Mouse (Mus musculus) thymus, postnatal 4 days (tissue): ENCODE results near the gene Rrad.

Experiments used
- DNase-seq: peaks from one replicate; pipeline ENCODE4 v3.0.0; 2021

The Rrad gene

DNA sequence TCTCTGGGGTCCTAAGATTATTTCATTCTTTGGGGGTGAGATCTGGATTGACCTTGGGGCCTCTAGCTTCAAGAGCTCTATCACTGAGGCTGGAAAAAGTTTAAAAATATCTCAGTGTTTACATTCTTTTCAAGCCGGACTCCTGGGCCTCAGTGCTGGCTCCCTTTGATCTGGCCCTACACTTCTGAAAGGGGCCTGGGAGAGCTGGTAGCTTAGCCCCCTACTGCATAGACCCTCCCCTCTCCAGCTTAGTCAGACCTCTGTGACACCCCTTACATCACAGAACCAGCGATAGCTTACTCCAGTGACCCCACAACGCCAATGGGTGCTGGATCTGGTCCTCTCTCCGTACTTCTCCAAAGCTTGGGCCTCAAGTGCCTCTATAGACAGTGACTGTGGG, 19.5 kb downstream of the Rrad start:
- DNase-seq: no peak

DNA sequence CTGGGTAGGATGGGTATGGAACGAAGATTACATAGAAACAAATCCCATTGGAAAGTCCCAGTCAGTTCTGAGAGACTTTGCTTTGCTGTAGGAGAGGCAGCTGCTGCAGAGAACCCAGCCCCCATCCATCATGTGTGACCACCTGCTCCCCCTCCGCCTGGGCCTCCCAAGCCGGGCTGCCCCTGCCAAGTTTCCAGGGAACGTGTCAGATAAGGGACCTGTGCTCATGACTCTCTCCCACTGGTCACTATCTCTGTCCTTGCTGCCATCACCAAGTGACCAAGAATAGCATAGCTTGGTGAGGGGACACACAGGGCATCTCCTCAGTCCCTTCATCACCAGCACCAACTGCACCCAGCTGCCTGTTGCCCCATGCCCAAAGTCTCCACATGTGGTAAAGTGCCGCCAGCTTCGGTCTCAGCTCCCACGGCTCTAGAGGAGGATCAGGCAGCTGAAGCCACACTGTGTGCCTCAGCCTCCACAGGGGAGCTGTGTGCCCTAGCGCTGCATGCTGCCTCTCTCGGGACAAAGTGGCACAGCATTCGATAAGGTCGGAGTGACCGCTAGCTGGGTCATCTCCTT, 20.9 kb downstream of the Rrad start:
- DNase-seq: no peak

DNA sequence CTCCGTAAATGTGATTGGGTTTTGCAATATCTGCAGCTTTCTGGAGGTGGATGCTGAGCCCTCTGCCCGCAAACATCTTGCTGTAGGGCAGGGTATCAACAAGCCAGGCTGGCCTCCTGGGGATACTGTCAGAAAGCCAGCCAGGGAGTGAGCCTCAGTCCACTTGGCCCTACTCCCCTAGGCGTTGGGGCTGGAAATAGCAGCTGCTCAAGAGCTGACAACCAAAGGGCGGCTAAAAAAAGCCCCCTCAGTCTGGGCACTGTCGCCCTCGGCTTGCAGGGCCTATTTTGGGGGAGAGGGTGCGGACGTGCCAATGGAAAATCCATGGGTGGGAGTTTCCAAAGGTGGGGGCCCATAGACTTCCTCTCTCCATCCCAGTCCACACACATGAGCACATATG, 21.9 kb downstream of the Rrad start:
- no peak for DNase-seq

DNA sequence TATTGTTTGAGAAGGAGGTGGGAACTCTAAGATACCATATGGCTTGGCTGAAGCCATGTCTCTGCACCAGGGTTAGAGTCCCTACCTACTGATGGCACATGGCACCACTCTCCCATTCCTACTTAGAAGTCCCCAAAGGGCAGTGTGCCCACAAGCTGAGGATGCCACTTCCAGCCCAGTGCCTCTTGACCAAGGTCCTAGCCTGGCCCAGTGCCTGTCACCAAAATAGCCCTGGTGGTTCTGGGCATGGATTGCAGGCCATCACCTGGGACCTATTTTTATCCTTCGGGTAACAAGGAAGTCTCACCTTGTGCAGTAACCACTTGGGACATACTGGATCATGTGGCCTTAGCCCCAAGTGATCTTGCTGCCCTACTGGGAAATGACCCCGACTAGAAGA, 23.2 kb downstream of the Rrad start:
- DNase-seq: no peak

DNA sequence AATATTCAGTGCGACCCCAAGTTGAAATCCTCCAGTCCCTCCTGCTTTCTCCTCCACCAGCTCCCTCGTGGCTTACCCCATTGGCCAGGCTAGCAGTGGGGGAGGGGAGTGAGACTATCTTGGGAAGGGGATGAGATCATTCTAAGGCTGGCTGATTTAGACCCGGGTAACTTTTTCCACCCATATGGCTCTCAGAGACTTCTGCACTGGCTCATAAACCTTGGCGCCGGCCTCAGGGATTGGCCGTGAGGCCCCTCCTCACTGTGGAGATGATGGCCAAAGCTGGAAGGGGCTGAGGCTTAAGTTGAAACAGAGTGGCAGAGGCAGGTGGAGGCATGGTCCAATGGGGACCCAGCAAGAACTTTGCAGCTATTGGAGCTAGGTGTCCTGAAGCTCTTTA, 24.8 kb downstream of the Rrad start:
- no peak for DNase-seq

DNA sequence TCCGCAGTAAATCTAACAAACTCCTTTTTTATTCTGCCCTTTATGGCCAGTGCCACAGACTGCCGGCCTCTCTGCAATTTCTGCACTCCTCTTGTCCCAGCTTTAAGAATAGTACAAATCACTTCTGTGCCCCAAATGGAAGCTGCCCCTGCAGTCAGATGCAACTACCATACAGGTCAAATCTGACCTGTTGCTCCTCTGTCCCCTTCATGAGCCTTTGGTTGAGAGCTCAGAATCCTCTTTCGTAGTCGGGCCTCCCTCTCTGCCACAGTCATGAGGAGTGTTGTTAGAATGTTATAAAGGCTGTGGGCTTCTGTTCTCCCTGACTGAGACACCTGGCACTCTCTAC, 27.9 kb downstream of the Rrad start:
- no peak for DNase-seq

DNA sequence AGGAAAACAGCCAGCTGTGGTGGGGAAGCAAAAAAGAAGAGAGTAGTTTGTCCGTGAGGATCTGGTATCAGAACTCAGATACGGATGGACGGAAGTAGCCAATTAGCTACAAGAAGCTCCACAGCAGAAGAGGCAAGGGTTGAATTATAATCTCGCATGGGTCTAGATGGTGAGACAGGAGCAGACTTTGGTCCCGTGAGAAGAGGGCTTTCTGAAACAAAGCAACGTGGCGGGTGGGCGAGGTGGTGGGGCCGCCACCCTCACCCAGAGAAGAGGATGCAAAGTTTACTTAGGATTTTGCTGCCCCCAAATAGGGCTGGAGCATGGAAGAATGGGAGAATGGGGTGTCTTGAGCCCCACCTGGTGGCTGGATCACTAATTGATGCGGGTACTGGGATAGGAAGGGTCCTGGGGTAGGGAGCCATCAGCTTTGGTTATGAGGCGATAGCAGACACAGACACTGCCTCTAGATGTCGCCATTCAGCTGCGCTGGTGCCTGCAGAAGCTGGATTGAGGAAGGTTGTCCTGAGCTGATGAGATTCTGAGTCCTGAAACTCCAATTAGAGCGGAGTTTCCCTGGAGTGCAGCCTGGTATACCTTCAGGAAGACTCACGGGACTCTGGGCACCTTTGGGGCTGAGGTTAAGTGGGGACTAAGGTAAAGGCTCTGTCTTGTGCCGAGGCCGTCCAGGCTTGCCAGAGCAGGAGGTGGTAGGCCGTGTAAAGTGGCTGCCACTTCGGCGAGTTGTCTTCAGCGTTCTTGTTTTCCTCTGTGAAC, 28.5 kb downstream of the Rrad start:
- peak; percentile 84 for DNase-seq

DNA sequence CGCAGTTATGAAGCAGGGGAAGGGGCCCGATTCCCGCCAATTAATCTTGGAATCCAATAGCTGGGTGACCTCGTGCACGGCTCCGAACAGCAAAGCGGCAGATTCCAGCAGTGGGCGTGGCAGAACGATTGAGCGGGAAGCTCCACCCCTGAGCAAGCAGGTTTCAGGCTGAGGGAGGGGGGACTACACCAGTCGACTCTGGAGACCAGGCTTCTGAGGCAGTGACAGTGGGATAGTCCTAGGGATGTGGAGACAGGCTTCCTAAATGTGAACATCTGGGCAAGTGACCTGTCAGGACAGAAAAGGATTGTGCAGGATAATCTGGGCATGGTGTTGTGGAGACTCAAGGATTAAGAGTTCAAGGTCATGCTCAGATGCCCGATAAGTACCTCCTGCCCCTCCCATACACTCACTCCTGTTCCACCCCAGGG, 29.2 kb downstream of the Rrad start:
- no peak for DNase-seq

DNA sequence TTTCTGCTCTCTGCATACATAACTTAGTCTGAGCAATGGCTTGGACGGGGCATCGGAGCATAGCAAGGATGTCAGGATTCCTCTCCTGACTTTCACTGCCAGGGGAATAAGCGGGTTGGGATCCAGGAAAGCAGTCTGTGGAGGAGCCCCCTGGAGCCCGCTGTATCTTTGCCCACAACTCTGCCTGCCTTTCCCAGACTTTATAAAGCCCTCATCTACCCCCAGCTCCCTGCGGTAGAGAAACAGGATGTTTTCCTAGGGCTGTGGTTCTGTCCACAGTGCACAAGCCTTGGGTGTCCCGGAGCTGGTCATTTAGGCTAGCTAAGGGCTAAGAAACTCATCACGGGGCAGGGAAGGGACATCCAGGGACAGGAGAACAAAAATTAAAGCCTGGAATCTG, 29.7 kb downstream of the Rrad start:
- DNase-seq: no peak

DNA sequence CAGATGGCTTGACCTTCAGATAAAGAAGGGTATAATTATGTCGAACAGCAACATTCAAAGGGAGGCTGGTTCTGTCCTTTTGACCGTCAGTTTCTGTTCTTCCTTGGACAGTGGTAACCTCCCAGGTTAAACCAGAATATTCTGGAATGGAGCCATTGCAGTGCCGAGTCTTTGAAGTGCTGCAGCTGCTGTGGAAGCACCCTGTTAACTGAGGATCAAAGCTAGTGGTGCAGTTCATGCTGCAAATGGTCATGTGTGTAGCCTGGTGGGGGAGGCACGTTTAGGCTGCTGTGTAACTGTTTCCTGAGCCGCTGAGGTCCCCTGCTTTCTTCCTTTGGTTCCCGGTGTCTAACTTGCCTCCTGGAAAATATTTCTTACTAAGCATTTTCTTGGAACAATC, 32.6 kb downstream of the Rrad start:
- DNase-seq: no peak

DNA sequence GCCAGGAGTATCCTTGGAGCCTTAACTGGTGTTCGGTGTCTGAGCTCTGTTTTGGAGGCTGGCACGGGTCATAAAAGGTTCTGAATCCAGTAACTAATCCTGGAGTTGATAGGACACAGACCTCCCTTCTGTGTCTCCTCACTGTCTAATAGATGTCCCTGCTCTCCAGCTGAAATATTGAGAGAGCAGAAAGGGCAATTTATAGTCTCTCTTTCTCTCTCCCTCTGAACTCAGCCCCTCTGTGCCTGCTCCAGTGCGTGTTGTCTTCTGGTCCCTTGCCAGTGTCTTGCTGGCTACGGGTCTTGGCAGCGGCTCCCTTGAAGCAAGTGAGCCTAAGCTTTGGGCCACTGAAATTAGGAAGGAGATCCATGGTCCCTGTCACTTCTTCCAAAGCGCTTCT, 33.5 kb downstream of the Rrad start:
- DNase-seq: no peak

DNA sequence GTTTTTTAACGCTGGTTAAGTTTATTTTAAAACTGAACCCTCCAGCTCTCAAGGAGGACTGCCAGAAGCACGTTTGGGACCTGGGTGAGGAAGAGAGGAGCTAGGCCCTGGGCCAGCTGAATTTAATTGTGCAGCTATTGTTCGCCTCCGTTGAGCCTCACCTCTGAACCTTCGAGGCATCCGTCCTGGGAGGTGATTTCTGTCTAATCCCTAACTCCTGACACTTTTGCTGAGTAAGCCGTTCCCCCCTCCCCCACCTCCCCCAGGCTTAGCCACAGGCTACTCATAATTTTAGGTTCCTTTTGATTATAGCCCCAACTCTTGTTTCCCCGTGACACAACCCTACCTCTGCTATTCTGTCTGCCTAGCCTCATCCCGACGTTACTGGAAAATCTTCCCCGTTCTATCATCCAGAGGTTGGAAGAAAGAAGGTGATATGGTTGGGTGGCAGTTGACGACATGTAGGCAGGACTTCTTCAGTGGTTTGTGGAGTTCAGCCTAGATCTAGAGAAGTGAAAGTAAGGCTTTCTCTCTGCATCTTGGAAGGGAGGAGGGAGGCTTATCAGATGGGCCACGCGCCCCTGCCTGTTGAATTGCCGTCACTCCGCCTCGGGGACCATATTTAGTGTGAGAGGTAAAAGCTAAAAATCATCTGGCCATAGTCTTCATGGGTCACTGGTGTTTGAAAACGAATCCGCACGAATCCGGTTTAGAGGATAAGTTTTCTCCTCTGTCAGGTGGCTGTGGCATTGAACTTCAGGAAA, 35.2 kb downstream of the Rrad start:
- no peak for DNase-seq

DNA sequence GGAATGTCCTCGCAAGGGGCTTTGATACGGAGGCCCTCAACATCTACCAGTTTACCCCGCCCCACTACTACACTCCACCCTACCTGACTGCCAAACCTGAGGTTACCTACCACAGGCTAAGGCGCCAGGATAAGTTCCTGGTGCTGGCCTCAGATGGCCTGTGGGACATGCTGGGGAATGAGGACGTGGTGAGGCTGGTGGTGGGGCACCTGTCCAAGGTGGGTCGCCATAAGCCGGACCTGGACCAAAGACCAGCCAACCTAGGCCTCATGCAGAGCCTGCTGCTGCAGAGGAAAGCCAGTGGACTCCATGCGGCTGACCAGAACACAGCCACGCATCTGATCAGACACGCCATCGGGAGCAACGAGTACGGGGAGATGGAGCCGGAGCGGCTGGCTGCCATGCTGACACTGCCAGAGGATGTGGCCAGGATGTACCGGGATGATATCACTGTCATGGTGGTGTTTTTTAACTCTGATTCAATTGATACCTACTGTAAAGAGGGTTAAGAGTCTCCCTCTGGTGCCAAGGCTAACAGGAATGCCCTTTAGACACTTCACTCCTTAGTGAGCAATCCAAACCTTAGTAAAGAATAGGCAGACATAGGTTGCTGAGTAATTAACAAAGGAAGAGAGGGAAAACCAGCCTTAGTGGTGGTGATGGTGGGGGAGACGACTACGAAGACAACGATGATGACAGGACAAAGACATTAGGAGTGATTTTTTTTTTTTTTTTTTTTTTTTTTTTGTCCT, 36.3 kb downstream of the Rrad start:
- no peak for DNase-seq

DNA sequence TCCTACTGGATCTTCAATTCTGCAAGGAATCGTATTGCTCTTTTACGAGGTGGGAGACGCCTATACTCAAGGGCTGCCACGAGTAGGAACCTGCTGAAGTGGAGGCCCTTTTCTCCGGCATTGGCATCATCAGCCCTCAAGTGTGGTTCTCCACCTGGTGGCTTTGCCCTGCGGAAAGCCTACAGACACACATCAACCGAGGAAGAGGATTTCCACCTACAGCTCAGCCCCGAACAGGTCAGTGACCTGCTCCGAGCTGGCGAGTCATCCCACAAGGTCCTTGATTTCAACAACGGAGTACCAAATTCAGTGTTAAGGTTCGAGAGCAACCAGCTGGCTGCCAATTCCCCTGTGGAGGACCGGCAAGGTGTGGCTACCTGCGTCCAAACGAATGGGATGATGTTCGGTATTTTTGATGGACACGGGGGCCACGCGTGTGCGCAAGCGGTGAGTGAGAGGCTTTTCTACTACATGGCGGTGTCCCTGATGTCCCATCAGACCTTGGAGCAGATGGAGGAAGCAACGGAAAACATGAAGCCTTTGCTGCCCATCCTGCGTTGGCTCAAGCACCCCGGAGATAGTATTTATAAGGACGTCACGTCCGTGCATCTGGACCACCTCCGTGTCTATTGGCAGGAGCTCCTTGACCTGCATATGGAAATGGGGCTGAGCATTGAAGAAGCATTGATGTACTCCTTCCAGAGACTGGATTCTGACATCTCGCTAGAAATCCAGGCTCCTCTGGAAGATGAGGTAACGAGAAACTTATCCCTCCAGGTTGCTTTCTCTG, 37.4 kb downstream of the Rrad start:
- DNase-seq: no peak

DNA sequence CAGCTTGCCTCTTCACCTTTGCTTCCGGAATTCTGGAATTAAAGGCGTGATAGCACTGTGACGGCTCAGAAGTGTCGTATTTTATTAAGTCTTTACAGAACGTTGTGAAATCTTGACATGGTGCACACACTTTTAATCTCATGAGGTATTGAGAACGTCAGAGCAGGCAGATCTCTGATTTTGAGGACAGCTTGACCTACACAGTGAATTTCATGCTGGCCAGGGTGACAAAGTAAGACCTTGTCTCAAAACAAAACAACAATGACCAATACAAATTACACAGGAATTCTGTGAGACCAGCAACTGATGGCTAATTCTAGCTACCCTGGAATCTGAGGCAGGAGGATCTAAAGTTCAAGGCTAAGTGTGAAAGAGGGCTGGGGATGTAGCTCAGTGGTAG, 38.6 kb downstream of the Rrad start:
- DNase-seq: no peak

DNA sequence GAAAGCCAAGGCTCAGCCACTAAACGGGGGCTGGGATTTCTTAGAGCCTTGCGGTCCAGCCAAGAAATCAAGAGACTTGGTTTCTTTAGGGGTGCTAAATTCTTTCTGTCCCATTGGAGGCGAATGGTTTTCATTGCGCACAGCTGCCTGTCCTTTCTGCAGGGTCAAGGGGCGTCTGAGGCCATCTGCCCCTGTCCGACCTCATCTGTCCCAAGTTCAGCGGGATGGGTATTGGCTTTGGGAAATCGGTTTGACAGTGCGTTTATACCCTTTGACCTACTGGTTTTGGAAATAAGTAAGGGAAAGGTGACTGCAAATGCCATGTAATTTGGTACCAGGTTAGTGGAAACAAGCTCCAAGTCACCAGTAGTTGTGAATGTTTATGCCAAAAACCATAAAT, 39.3 kb downstream of the Rrad start:
- no peak for DNase-seq

DNA sequence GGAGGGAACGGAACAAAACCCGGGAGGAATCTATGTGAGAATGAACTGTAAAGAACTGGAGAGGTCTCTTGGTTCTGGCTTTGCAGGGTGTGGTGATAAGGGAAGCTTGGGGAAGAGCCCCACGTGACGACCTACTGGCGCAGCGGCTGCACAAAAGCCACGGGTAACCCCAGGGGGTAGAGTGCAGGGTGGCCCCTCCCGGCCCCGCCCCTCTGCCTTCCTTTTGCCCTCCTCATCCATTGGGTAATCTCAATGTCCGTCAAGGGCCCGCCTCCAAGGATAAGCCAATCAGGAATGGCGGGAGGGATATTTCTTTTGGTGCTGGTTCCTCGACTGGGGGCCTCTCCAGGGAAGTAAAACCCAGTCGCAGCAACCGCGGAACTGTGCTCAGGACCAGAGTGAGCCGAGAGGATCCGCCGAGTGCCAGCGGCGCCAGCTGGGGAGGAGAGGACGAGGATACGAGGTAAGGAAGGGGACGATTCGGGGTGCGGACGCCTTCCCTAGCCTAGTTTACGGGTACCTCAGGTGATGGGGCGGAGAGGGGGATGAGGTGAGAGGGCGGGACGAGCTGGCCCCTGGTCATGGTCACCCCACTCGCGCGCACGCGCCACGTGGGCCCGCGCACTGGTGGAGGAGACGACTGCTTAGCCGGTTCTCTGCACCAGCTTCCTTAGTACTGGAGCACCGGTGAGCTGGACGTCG, 39.8 kb downstream of the Rrad start, which contains the start of gene Pdp2:
TSS of gene Pdp2 (plus strand) at position 319 of the 702 bp plus-strand sequence.
- peak; percentile 89 for DNase-seq

DNA sequence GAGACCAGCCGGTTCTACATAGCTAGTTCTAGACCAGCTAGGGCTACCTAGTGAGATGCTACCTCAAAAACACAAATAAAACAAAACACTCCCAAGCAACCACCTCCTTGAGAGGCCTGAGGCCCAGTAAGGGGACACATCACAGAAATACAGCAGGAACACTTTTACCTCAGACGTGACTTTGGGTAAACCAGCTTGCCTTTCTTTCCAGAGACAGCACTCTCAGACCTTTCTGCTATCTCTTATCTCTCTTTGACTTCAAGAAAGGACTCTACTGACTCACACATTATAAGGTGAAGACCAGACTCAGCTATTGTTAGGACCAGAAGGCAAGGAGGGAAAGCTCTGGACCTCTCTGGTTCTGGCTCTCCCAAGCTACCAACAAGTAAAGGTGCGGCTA, 40.8 kb downstream of the Rrad start:
- no peak for DNase-seq

DNA sequence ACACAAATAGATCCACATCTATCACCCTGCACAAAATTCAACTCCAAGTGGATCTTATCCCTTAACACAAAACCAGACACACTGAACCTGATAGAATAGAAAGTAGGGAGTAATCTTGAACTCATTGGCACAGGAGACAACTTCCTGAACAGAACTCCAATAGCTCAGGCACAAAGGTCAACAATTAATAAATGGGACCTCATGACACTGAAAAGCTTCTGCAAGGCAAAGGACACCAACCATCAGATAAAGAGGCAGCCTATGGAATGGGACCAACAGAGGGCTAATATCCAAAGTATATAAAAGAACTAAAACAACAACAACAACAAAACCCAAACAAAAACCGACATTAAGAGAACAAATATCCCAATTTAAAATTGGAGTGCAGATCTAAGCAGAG, 46.6 kb downstream of the Rrad start:
- DNase-seq: no peak
